Mouse (Mus musculus): ENCODE measurements around the gene Eef2.

GRCm38 (mm10) chr10:81221402-81222015, 45.1 kb downstream of the Eef2 start:
- TF ChIP-seq CTCF (IDR thresholded peaks at IDR 0.05): no peak
- TF ChIP-seq EP300 (IDR thresholded peaks at IDR 0.05): no peak
